Mouse (Mus musculus): ENCODE measurements around the gene Nup155. TPM values are rescaled to one million over a fixed set of nuclear protein-coding genes. Genes with fewer than 3 reads are reported as not detected.

Nup155 gene
- total RNA-seq, 2 experiments from 2014 or later: 16.8 to 18.1 TPM

GRCm38 (mm10) chr15:8169266-8169746 is 60.2 kb downstream of the Nup155 start:
- DNase-seq (ENCODE audit: extremely low spot score in 1 of 2, low spot score in 1 of 2): peak in 1 of 2 experiments; percentile 36

GRCm38 (mm10) chr15:8189563-8189962 is 80.5 kb downstream of the Nup155 start:
- DNase-seq (ENCODE audit: extremely low spot score in 1 of 2, low spot score in 1 of 2): no peak

DNA sequence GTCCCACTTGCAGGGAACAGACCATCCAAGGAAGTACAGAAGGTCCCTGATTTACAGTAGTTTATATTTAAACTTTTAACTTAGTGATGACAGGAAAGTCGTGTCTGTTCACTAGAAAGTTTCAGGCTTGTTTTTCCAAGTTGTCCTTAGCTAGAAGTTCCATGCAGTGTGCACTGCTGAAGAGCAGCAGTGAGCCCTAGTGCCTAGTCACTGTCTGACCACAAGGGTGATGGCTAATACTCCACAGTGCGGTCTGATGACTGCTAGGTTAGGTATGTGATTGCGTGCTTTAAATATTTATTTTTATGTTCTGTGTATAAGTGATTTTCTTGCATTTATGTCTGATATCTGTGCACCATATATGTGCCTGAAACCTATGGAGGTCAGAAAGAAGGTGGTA is 81.4 kb downstream of the Nup155 start:
- no peak for DNase-seq (ENCODE audit: extremely low spot score in 1 of 2, low spot score in 1 of 2)

DNA sequence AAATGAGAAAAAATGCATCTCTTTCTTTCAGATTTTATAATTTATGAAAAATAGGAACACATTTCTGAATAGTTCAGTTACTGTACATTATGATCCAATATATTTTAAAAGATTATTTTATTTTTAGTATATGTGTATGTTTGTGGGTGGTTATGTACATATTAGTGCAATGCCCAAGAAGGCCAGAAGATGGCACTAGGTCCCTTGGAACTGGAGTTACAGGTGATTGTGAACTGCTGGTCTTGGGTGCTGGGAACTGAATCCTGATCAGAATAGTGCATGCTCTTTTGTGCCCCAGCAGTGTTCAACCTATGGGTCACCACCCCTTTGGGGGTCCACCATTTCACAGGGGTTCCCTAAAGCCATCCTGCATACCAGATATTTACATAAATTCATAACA is 91.2 kb downstream of the Nup155 start:
- no peak for DNase-seq (ENCODE audit: extremely low spot score in 1 of 2, low spot score in 1 of 2)

DNA sequence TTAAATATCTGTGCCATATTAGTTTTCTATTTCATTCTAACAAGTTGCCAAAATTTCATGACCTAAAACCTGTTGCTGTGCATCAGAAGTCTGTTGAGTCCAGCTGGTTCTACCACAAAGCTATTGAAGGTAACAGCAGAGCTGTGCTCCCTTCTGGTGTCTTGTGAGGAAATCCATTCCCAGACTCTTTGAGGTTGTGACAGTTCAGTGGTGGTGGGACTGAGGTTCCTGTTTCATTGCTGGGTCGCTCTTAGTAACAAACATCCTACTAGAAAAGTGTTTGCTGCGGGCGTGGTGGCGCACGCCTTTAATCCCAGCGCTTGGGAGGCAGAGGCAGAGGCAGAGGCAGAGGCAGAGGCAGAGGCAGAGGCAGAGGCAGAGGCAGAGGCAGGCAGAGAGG is 99.3 kb downstream of the Nup155 start:
- DNase-seq (ENCODE audit: extremely low spot score in 1 of 2, low spot score in 1 of 2): no peak

Other genes starting within 250 kb of the Nup155 start
- gene Wdr70, start 10.1 kb upstream of the Nup155 start, total RNA-seq (2021): 10 to 100 TPM; 29.9 to 30.2 TPM
- 10 to 100 TPM; 21.8 to 34.7 TPM for gene Cplane1, start 59.8 kb downstream of the Nup155 start, total RNA-seq (2021)

Measured in layer of hippocampus, postnatal 25 days (tissue).